Mouse (Mus musculus) T-helper 2 cell (primary cell): ENCODE measurements around the gene Cacna2d3.

Experiments used
- in situ Hi-C: fragments of 300-600 bp; cut with MboI, MseI; formaldehyde crosslinking; loops from one replicate; pipeline ENCODE4 v1.15.1; 2025; ENCODE audit warnings: high pct_unique_total_duplicates

Gene Cacna2d3

GRCm38 (mm10) chr14:29267233-29267874, 454.3 kb downstream of the Cacna2d3 start:
- in situ Hi-C loops = no loop called here

GRCm38 (mm10) chr14:29260621-29261020, 461.0 kb downstream of the Cacna2d3 start:
- in situ Hi-C loops = no loop called here

GRCm38 (mm10) chr14:29243516-29243915, 478.1 kb downstream of the Cacna2d3 start:
- in situ Hi-C loops = no loop called here

GRCm38 (mm10) chr14:29238446-29238845, 483.2 kb downstream of the Cacna2d3 start:
- in situ Hi-C loops = no loop called here

GRCm38 (mm10) chr14:29228976-29229716, 492.5 kb downstream of the Cacna2d3 start:
- in situ Hi-C loops = no loop called here

- in situ Hi-C loops = no loop called here
Observed at GRCm38 (mm10) chr14:29228471-29228870, 493.2 kb downstream of the Cacna2d3 start.

DNA sequence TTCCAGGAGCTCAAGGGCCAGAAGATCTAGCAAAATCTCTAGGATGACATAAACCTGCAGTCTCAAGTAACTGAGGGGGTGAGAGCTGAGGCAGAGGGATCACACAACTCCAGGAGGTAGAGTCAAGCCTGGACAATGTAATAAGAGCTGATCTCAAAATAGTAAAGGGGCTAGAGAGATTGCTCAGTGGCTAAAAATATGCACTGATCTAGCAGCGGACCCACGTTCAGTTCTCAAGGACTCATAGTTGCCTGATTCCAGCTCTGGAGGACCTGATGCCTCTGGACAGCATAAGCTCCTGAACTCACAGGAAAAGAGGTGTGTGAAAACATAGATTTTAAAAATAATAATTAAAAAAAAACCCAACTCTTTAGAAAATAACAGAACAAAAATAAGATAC, 493.7 kb downstream of the Cacna2d3 start:
- in situ Hi-C loops = no loop called here

- in situ Hi-C loops = no loop called here
Observed at GRCm38 (mm10) chr14:29225754-29226365, 495.8 kb downstream of the Cacna2d3 start.

GRCm38 (mm10) chr14:29223012-29223411, 498.7 kb downstream of the Cacna2d3 start:
- in situ Hi-C loops = no loop called here

DNA sequence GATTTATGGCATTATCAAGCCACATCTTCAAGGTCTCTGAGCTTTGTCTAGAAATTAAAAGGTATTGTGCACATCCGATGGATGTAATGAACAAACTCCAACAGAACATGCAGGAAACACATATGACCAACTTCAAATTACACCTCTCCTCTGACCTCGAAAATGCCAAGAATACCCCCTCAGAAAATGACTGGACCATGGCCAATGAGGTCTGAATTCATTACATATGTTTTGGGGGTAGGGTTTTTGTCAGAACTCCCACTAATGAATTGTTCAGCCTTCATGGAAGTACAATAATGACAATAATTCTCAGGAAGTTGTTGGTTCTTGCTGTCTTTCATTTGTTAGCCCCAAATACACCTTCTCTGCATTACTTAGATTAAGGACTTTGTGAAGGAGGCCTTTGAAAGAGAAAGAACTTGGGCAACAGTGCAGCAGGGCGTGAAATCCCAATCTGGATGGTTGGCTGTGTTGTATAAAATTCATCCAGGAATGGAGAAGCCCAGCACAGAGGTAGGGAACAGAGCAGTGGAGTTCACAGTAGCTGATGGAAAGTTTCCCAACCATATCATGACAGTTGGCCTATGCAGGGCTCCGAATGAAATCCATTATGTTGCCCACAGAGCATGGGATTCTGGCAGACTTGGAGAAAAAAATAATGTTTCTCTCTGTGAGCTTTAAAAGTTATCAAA, 499.3 kb downstream of the Cacna2d3 start:
- in situ Hi-C loops = no loop called here

DNA sequence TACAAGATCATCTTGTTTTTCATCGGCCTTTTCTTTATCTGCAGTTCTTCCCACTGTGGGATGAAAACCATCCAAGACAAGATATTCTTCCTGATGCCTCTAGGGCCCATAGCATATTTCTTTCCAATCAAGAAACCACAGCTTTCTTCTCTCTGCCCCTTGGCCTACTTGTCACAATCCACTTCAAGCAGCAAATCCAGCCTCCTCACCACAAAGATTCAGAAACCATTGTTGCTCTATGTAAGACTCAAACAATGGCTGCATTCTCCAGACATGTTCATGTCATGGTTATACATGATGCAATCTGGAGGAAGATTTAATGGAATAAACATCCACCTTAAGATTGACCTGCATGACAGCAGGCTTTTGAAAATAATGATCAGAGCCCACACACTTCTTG, 505.6 kb downstream of the Cacna2d3 start:
- in situ Hi-C loops = no loop called here

- in situ Hi-C loops = no loop called here
Observed at GRCm38 (mm10) chr14:29204967-29205268, 516.7 kb downstream of the Cacna2d3 start.

DNA sequence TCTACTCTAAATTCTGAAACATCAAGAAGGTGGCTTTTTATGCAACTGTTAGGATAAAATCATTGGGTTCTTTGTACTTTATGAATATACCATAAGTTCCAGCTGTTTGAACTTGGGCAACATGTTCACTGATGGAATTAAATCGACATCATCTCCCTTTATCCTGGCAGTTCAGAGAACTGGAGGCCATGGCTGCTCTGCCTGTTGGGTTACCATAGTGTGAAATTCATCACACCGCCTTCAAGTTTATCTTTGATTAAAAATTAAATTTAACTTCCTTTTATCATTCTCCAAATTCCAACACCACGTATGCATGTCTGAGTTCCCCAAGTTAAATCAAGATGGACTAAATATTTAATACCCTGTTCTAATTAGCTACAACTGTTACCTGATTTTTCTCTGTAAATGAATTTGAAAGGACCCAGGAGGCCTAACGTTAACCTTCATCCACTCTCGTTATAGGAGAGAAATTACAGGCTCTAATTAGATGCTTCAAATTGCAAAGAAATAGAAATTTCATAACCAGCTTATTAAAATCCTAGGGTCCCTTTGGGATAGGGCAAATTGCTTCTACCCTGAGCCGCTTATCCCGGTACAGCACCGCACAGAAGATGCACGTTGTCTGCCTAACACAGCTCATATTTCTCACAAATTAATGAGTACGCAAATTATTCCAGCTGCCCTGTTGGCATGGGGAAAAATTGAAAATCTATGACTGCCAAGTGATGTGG, 517.3 kb downstream of the Cacna2d3 start:
- in situ Hi-C loops = no loop called here

- in situ Hi-C loops = no loop called here
Observed at GRCm38 (mm10) chr14:29196171-29196570, 525.5 kb downstream of the Cacna2d3 start.

DNA sequence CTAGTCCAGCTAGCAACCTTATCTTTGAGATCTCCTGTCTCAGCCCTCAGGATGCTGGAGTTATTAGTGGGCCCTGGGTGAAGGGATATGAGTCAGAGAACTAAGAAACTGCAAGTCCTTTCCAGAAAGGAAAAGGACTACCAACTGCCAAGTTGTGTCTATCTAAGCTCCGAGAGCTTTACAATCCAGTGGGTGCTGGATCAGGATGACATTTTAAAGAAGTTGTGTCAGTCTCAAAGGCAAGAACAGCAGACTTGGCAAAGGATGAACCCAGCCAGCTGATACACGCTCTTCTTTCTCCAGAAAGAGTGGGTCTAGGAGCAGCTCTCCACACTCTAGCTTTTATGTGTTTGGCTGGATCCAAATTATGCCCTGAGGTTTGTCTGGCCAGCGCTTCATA, 530.2 kb downstream of the Cacna2d3 start:
- in situ Hi-C loops = no loop called here

- in situ Hi-C loops = no loop called here
Observed at GRCm38 (mm10) chr14:29183730-29184129, 537.9 kb downstream of the Cacna2d3 start.

GRCm38 (mm10) chr14:29179397-29179888, 542.2 kb downstream of the Cacna2d3 start:
- in situ Hi-C loops = no loop called here

DNA sequence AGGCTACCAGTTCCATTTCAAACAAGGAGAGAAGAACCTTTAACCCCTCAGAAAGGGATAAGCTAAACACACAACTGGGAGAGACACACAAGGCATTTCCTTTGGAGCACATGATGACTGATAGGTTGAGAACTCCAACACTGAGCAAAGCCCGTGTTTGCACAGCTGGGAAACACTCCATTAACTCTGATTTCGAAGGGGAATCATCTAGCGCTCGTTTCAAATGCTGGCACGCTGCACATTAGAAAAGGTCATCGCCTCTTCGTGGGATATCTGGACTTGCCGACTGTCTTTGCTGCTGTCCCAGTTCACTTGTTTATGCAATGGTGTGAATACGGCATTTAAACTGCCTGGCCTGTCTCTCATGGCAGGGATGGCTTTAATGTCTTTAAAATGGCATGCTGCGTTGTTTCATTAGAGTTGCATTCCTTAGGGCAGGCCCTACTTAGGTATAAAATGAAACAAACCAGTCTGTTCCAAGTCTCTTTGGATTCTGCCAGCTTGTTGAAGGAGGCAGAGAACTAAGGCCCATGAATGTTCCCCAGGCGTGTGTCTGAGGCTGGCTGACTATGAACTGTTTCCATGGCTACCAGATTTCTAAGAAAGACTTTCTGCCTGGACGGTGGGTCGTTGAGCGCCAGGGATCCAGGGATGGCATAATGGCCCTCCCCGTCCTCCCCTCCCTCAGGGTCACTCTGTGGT, 542.8 kb downstream of the Cacna2d3 start:
- in situ Hi-C loops = no loop called here

- in situ Hi-C loops = no loop called here
Observed at GRCm38 (mm10) chr14:29174762-29175161, 546.9 kb downstream of the Cacna2d3 start.

DNA sequence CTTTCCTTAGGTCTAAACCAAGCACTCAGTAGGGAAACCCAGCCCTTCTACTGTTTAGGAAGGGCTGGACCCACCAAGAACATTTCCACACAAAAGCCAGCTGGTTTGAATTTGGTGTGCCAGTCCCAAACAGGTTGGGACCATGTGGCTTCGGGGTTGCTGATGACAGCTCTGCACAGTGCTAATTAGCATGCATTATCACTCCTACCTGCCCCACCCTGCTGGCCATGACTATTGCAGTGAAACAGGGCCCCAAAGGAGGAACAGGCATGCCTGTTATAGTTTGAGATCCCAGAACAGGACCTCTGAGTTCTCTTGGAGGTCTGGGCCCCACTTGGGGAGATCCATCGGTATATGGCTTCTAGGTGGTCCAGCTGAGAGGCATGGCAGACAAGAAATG, 549.5 kb downstream of the Cacna2d3 start:
- in situ Hi-C loops = no loop called here

DNA sequence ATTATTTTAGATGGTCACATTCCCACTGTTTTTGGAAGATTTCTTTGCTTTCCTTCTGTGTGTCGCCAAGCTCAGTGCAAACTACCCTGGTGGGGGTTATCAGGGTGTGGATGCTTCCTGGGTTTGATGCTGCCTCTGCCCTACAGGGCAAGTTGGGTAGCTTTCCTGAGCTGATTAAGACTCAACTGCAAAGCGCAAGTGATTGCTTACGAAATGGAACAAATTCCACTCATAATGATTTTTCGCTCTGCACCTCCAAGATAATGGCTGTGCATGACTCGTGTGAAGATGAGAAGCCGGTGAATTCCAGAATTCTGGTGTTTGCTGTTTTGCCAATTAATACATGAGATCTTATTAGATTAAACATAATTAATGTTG, 557.0 kb downstream of the Cacna2d3 start:
- in situ Hi-C loops = no loop called here
